Mouse (Mus musculus) gastrocnemius, adult 8-10 months (tissue): Measurements from ENCODE around the gene Eid1. TPM values are rescaled to one million over a fixed set of nuclear protein-coding genes. Genes with fewer than 3 reads are reported as not detected.

Experiments
- total RNA-seq, 4 experiments: library from RNA; stranded (reverse); gene quantifications; 2 replicates each; pipeline ENCODE4 v1.2.4; 2022

Eid1 gene
- total RNA-seq, 4 experiments from 2014 or later, result 17.1 to 24.7 (median 19.2) TPM

Other genes starting within 250 kb of the Eid1 start
- gene Gm9913, start 168.0 kb upstream of the Eid1 start, total RNA-seq, result not detected
- 10 to 100 TPM; 10.9 to 21.0 (median 17.8) TPM for gene Fbn1, start 165.1 kb upstream of the Eid1 start, total RNA-seq
- 1 to 10 TPM in 1 of 4 experiments, under 1 TPM in 3; 0.58 to 1.0 (median 0.78) TPM for gene Cep152, start 48.0 kb upstream of the Eid1 start, total RNA-seq
- gene Shc4, start 51.1 kb downstream of the Eid1 start, total RNA-seq, result under 1 TPM; 0.75 to 0.99 (median 0.82) TPM
- gene Secisbp2l, start 109.8 kb downstream of the Eid1 start, total RNA-seq, result 10 to 100 TPM; 13.2 to 18.6 (median 14.9) TPM
- gene Galk2, start 186.0 kb downstream of the Eid1 start, total RNA-seq, result 1 to 10 TPM; 2.2 to 4.0 (median 3.1) TPM
- 100 to 1,000 TPM in 2 of 4 experiments, 10 to 100 TPM in 2; 92.1 to 111 (median 103) TPM for gene Cops2, start 186.0 kb downstream of the Eid1 start, total RNA-seq